Comparison of ENCODE assay signal across 23 mouse cellular contexts in genomic region chr2:75907142-75907541, GRCm38 (mm10).
"Had no signal": no experiment of that assay in that cellular context is flagged by ENCODE, and none has a peak within 500 bp of the region (broad histone marks: within the 10 kb centered on the region; RNA-seq: fewer than 3 reads in every experiment).

No protein-coding gene starts in this region.

- ATAC-seq: hindbrain, embryonic 16.5 days; intestine, embryonic 15.5 days; intestine, postnatal 0 days had no signal

- DNase-seq: gastrocnemius, adult 2 months; gastrocnemius, postnatal 10 days; gastrocnemius, postnatal 25 days; heart, adult 18-20 months; heart, postnatal 10 days; kidney, adult 18-20 months; kidney, adult 8-10 months; kidney, postnatal 10 days; kidney, postnatal 25 days; kidney, postnatal 4 days; liver; liver, embryonic 13.5 days had no signal

- H3K27me3 ChIP-seq: heart, embryonic 12.5 days; hindbrain, embryonic 13.5 days; intestine, embryonic 15.5 days; limb, embryonic 12.5 days; liver, embryonic 13.5 days had no signal

- H3K4me1 ChIP-seq: heart, embryonic 10.5 days; heart, embryonic 12.5 days; hindbrain, embryonic 13.5 days; intestine, embryonic 15.5 days; limb, embryonic 10.5 days; limb, embryonic 12.5 days; liver, embryonic 13.5 days had no signal

- H3K27ac ChIP-seq: gastrocnemius, adult 2 months; heart, embryonic 10.5 days; hindbrain, embryonic 13.5 days; intestine, embryonic 15.5 days; layer of hippocampus, adult 2 months; left cerebral cortex, adult 2 months; limb, embryonic 10.5 days; limb, embryonic 12.5 days; liver, embryonic 13.5 days had no signal

- H3K9ac ChIP-seq: heart, embryonic 12.5 days; hindbrain, embryonic 13.5 days; intestine, embryonic 15.5 days; limb, embryonic 12.5 days; liver, embryonic 13.5 days had no signal

- H3K4me2 ChIP-seq: heart, embryonic 12.5 days; hindbrain, embryonic 13.5 days; intestine, embryonic 15.5 days; limb, embryonic 12.5 days; liver, embryonic 11.5 days; liver, embryonic 13.5 days had no signal

- H3K4me3 ChIP-seq: gastrocnemius, adult 2 months; heart, embryonic 10.5 days; heart, embryonic 12.5 days; hindbrain, embryonic 13.5 days; intestine, embryonic 15.5 days; layer of hippocampus, adult 2 months; left cerebral cortex, adult 2 months; limb, embryonic 10.5 days; limb, embryonic 12.5 days; liver, embryonic 13.5 days had no signal

- H3K9me3 ChIP-seq: heart, embryonic 10.5 days; heart, embryonic 12.5 days; hindbrain, embryonic 13.5 days; intestine, embryonic 15.5 days; limb, embryonic 10.5 days; limb, embryonic 12.5 days; liver, embryonic 13.5 days had no signal
